Mouse (Mus musculus) lung, adult 2 months (tissue): ENCODE data around the gene Kmt5c.

ENCODE experiments used
- CTCF ChIP-seq: fragments of 200-500 bp; IDR thresholded peaks from 2 replicates; pipeline ENCODE4 v1.5.1; 2011; ENCODE audit warnings: mild to moderate bottlenecking, low read length, control low read depth; ENCODE audit not compliant: insufficient read depth
- POLR2A ChIP-seq: fragments of 200-500 bp; IDR thresholded peaks from 2 replicates; pipeline ENCODE4 v1.6.1; 2011; ENCODE audit warnings: low read depth, mild to moderate bottlenecking, control low read depth, low read length, borderline replicate concordance; ENCODE audit errors: extremely low read depth

DNA sequence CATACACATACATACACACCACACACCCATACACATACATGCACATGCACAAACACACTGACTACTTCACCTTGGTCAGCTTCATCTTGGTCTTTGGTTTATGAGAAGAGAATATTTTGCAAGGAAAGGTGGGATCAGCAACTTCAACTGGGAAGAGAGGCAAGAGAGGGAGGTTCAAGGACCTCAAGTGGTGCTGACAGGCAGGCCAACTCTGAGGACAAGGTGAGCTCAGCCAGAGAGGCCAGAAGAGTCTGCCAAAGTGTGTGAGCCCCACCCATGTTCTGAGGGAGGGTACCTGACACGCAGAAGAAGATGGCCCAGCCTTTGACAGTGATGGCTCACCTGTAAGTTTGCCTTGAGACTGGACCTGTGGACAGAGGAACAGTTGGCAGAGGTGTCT lies 19.8 kb downstream of the Kmt5c start:
- TF ChIP-seq CTCF: no peak
- TF ChIP-seq POLR2A: no peak
